Mouse (Mus musculus): Measurements from ENCODE around the gene Nebl.

DNA sequence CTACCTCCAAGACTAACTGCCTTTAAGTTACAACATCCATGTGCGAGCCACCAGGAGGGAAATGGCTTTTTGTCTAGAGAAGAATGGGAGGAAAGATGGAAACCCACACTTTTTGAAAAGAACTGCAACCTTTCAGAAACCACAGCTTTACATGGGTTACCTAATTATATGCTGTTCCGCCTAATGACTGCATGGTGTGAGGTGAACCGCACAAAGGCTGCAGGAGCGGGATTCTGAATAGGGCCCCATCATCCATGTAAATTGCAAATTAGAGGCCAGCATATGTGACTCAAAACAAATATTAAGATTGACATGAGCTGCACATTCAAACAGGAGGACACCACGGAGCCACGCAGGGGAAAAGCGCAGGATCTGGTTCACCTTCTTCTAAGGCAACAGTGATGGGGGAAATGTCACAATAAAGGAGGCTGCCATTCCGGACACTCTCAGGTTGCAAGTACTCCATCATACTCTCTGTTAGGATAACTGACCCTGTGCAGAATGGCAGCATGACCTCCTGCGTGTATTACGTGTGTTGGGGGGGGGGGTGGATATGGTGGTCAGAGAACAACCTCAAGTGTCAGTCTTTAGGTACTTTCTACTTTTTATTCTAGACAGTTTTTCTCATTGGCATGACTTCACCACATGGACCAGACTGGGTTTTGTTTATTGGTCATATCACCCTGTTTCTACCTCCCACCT lies 294.4 kb downstream of the Nebl start:
- TF ChIP-seq RAD21 (IDR thresholded peaks at IDR 0.05; ENCODE audit: low read depth, low read length) (no peak), KAT2A (conservative IDR thresholded peaks at IDR 0.05; ENCODE audit: low read depth, low read length) (no peak), CTCF (IDR thresholded peaks at IDR 0.05 in 2 of 3, conservative IDR thresholded peaks at IDR 0.05 in 1 of 3; ENCODE audit: control insufficient read depth in 1 of 3, insufficient read depth in 1 of 3, low read depth in 2 of 3, low read length in 3 of 3, poor library complexity in 1 of 3, severe bottlenecking in 1 of 3) (no peak)
